Mouse (Mus musculus) embryo, embryonic 10 days (tissue): ENCODE data around the gene Hist2h2be.
A peak's percentile ranks its signal among the peaks of the same experiment; 100 is the strongest.
"Not testable (repeated sequence)": the region's sequence is repeated elsewhere in the genome, so short reads cannot be mapped to it uniquely, and the experiment has no call there.

Experiments
- DNase-seq: peaks from one replicate; pipeline ENCODE4 v3.0.0-alpha.2; 2015; ENCODE audit warnings: low spot score

Gene Hist2h2be

DNA sequence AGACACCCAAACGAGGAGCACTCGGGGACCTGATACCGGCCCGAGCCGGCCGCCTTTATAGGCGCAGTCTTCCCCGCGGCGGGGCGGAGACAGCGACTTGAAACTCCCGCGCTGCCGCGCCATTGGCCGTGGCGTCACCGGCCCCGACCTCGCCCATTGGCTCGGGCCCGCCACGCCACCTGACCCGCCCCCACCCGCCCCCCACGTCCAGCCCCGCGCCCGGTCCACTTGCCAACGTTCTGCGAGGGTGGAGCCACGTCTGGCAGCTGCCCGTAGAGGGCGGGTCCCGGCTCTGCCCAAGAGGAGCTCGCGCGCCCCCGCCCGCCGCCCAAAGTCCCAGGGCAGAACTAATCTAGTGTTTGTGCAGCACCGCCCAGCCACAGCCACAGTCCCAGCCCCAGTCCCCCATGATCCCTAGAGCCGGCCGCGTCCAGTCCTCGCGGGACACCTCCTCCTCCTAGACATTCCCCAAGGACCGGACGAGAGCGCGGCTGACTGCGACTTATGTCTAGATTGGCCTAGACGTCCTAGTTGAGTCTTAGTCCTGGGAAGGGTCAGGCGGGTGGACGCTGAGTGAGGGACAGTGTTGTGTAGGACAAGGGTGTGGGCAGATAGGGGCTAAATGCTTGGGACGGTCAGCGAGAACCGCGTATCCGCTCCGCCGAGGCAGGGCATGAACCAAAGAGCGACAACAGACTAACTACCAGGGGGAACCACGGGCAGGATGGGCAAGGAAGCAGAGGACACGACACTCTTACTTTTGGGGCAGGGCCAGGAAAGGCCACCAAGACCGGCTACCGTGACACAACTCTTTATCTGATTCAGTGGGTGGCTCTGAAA lies 18.3 kb downstream of the Hist2h2be start, which contains the start of gene Hist2h3c2:
Gene Hist2h3c2 (minus strand): TSS at position 174 of the 840 bp plus-strand sequence.
- not testable (repeated sequence) for DNase-seq

- DNase-seq = peak; percentile 78
These were observed 19.3 kb downstream of the Hist2h2be start, which contains the start of gene Hist2h2aa2 for GRCm38 (mm10) chr3:96239949-96240798. TSS of gene Hist2h2aa2 (minus strand) at chr3:96240276.

GRCm38 (mm10) chr3:96240799-96241197 lies 19.9 kb downstream of the Hist2h2be start:
- no peak for DNase-seq

GRCm38 (mm10) chr3:96243921-96244572 lies 23.1 kb downstream of the Hist2h2be start:
- no peak for DNase-seq

DNA sequence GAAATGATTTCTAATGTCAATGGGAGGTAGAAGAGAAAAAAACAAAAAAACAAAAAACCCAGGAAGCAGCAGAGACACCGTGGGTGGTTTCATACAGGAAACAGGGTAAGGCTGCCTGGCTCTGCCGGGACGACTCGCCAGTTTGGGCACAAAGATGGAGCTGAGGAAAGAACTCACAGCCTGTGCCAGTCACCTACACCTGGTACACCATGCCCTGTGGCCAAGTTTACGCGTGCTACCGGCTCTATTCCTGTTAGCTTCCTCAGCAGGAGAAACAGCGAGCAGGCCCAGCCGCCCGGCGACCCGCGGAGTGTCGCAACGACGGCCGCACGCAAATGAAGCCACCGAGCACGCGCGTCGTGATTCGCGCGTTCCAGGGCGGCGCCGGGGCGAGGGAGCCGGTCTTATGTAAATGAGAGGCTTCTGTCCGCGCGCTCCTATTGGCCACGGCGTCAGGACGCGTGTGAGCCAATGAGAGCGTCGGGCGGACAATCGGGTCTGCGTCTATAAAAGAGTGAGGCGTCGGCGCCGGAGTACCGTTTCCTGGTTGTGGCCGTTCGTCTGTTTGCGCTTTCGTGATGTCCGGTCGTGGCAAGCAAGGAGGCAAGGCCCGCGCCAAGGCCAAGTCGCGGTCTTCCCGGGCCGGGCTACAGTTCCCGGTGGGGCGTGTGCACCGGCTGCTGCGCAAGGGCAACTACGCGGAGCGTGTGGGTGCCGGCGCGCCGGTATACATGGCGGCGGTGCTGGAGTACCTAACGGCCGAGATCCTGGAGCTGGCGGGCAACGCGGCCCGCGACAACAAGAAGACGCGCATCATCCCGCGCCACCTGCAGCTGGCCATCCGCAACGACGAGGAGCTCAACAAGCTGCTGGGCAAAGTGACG lies 24.3 kb downstream of the Hist2h2be start, which contains the start of gene Hist2h2aa1:
Gene Hist2h2aa1 (plus strand): TSS at position 495 of the 884 bp plus-strand sequence.
- peak; percentile 77 for DNase-seq

DNA sequence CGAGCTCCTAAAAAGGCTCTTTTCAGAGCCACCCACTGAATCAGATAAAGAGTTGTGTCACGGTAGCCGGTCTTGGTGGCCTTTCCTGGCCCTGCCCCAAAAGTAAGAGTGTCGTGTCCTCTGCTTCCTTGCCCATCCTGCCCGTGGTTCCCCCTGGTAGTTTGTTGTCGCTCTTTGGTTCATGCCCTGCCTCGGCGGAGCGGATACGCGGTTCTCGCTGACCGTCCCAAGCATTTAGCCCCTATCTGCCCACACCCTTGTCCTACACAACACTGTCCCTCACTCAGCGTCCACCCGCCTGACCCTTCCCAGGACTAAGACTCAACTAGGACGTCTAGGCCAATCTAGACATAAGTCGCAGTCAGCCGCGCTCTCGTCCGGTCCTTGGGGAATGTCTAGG lies 25.1 kb downstream of the Hist2h2be start:
- DNase-seq = not testable (repeated sequence)

- not testable (repeated sequence) for DNase-seq
These were observed 25.5 kb downstream of the Hist2h2be start, which contains the start of gene Hist2h3c1 for GRCm38 (mm10) chr3:96246427-96246856. TSS of gene Hist2h3c1 (plus strand) at chr3:96246685.

DNA sequence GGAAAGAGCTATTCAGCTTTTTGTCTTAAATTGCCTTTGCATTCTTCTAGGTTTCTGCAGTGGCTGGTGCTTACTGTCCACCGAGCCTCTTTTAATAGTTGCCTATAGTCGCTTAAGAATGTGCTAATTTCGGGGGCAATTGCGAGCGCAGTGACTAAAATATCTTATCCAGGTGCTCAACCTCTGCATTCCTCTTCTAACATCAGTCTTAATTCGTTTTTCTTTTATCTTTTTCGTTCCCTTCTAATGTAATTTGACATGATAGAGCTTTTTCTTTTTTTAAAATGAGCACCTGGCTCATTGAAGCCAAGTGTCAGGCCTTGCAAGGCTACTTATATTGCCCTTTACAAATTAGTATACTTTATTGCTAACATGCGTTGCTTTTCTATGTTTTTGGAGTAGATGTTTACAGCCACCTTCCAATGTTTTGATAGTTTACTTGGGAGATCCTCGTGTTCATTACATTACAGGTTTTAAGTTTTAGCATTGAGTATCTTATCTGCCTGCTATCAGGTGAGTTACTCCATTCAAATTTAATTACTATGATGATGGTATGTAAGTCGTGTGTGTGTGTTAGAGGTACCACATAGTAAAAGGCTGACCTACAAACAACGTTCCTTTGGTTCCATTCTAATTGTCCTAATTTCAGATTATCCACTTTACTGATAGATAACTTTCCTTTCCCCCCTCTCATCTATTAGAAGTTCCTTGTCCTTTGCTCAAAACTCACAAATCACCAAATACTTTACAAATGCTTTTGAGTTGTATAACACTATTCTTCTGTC lies 26.6 kb downstream of the Hist2h2be start:
- DNase-seq = peak; percentile 31

DNA sequence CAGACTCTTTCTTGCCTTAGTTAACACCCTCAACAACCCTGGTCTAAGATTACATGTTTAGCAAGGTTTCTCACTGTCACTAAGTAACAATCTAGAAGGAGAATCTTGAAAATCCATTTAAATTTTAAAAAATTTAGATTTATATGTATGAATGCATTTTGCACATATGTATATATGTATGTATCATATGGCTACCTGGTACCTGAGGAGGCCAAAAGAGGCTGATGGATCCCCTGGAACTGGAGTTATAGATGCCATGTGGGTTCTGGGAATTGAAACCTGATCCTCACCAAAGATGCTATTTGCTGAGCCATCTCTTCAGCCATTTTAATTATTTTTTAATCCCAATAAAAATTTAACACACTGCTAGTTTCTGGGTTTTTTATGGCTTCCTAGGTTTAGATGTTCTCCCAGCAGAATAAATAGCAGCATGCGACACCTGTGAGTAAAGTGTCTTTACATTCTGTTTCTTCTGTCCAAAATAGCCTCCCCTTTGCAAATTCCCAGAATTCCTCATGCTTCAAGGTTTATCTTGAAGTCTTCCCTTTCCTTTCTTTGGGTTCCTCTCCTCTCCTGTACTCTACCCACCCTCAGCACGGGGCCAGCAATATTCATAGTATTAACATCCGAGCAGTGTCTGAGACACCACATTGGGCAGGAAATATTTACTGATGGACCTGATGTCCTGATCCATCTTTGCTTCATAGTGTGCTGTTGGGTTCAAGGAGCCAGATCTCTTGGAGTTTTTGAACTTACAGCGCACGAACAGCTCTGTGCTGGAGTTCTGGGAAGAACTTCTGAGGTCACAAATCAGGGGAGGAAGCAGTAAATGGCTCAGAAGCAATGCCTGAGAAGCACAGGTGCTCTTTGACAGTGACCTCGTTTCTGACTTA lies 27.5 kb downstream of the Hist2h2be start:
- DNase-seq = peak; percentile 44

GRCm38 (mm10) chr3:96249034-96249345 lies 28.1 kb downstream of the Hist2h2be start:
- no peak for DNase-seq

GRCm38 (mm10) chr3:96250890-96251289 lies 30.0 kb downstream of the Hist2h2be start:
- no peak for DNase-seq

DNA sequence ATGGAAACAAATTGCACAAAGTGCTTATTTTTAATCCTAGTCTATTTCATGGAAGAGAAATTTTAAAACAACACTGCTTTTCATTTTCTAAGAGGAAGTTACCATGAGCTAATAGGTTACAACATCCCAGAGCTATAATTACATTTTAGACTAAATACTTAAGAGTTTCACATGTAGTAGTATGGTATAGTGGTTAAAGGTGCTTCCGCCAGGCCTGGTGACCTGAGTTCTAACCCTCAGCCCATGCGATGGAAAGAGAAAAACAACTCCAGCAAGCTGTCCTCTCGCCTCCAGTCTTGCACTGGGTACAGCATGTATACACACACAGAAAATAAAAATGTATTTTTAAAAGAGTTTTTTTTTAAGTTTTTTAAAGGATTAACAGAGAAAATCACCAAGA lies 30.9 kb downstream of the Hist2h2be start:
- no peak for DNase-seq

- DNase-seq = peak; percentile 80
These were observed 33.9 kb downstream of the Hist2h2be start for GRCm38 (mm10) chr3:96254683-96255355.

GRCm38 (mm10) chr3:96255926-96256593 lies 35.1 kb downstream of the Hist2h2be start:
- no peak for DNase-seq

DNA sequence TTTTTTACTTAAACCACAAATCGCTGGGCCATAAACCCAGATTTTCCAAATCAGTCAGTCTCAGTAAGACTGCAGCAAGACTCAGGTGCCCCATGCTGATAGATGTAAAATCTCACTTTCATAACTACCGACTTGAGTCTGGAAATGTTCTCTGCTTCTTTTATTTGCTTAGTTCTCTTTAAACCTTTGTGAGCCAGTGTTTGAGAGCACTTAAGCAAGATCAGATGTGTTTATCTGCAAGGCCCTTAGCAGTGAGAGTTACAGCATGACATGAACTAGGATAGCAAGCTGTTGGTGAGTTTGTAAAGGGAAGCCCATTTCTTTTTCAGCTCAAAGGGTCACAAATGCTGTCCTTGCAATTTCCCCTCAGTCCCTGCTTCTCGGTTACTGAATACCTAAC lies 36.3 kb downstream of the Hist2h2be start:
- DNase-seq = no peak

DNA sequence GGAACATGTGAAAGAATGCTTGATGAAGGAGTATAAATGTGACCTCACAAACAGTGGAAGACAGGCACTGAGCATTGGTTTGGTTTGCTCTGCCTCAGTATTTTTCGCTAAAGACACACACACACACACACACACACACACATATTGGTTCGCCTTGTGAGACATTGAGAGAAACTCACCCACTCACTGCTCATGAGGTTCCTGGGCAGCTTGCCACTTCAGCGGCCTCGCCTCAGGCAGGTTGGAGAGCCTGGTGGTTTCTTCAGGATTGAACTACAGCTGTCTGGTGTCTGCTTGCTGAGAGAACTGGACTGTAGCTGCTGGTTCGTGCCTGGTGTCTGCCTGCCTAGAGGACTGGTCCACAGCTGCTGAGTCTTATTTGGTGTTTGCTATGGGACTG lies 39.3 kb downstream of the Hist2h2be start:
- no peak for DNase-seq

DNA sequence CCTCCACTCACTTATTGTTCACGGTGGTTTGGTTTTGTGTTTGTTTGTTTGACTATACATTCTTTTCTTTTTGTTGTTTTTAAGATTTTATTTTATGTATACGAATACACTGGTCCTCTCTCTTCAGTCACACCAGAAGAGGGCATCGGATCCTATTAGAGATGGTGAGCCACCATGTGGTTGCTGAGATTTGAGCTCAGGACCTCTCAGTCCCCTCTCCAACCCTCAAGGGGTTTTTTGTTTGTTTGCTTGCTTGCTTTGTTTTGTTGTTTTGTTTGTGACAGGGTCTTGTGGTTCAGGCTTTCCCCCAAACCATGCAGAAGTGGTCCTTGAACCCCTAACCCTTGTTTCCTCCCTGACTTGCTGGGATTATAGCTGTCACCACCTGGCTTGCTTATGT lies 40.7 kb downstream of the Hist2h2be start:
- DNase-seq = no peak
